Mouse (Mus musculus) G1E (cell line): Measurements from ENCODE around the gene Fam89b. TPM values are rescaled to one million over a fixed set of nuclear protein-coding genes. Genes with fewer than 3 reads are reported as not detected.
A peak's percentile ranks its signal among the peaks of the same experiment; 100 is the strongest.

Experiments
- ATAC-seq: 2 replicates; pipeline ENCODE4 v1.8.0; 2016; ENCODE audit warnings: mild to moderate bottlenecking; ENCODE audit not compliant: insufficient number of reproducible peaks, poor library complexity, low FRiP score, severe bottlenecking; ENCODE audit errors: extremely low read depth
- DNase-seq: peaks from one replicate; pipeline ENCODE4 v3.0.0; 2012; ENCODE audit warnings: low spot score
- H3K27me3 ChIP-seq: 2 replicates; pipeline ENCODE4 v1.6.1; 2012; ENCODE audit warnings: mild to moderate bottlenecking, low read length, inconsistent platforms; ENCODE audit not compliant: insufficient read depth
- H3K36me3 ChIP-seq: replicated peaks from 2 replicates; pipeline ENCODE3; 2012; ENCODE audit warnings: mild to moderate bottlenecking, inconsistent platforms
- H3K4me1 ChIP-seq: 2 replicates; pipeline ENCODE4 v1.6.1; 2012; ENCODE audit warnings: low read depth, low read length, inconsistent platforms, mixed read lengths; ENCODE audit not compliant: insufficient read depth
- H3K4me3 ChIP-seq: 2 replicates; pipeline ENCODE4 v1.5.1; 2012; ENCODE audit warnings: low read depth, mild to moderate bottlenecking, inconsistent platforms, low read length, moderate library complexity, mixed read lengths
- H3K9me3 ChIP-seq: replicated peaks from 2 replicates; pipeline ENCODE4 v1.6.1; 2012; ENCODE audit warnings: inconsistent platforms
- CTCF ChIP-seq: IDR thresholded peaks from 2 replicates; pipeline ENCODE4 v1.5.1; 2012; ENCODE audit warnings: low read depth, low read length, inconsistent platforms, mixed read lengths
- GATA1 ChIP-seq: IDR thresholded peaks from 2 replicates; pipeline ENCODE4 v1.6.1; 2012; ENCODE audit warnings: borderline replicate concordance, low read length, inconsistent platforms, mixed read lengths
- GATA2 ChIP-seq: IDR thresholded peaks from 2 replicates; pipeline ENCODE4 v1.6.1; 2012; ENCODE audit warnings: low read depth, low read length, inconsistent platforms, borderline replicate concordance
- POLR2AphosphoS5 ChIP-seq: IDR thresholded peaks from 2 replicates; pipeline ENCODE4 v1.6.1; 2012; ENCODE audit warnings: low read depth, low read length, inconsistent platforms; ENCODE audit not compliant: insufficient replicate concordance
- TAL1 ChIP-seq: conservative IDR thresholded peaks from 2 replicates; pipeline ENCODE4 v1.6.1; 2012; ENCODE audit warnings: low read depth, low read length, inconsistent platforms, mixed read lengths
- polyA plus RNA-seq: library from polyadenylated mRNA; stranded (reverse); fragments of >175 nt; gene quantifications from 2 replicates; pipeline ENCODE4 v1.2.3, GENCODE M21; 2012
- total RNA-seq, 2 experiments: library from RNA; stranded (forward) in 1 of 2; stranded (reverse) in 1 of 2; fragments of 200-1000 nt in 1 of 2; fragments of >200 nt in 1 of 2; fragmentation: Nextera tagmentation in 1 of 2; gene quantifications; 2 replicates each; pipeline ENCODE4 v1.2.3; 2014 to 2017

The Fam89b gene
- total and polyA plus RNA-seq, 3 experiments = 21.9 to 56.7 (median 23.4) TPM

DNA sequence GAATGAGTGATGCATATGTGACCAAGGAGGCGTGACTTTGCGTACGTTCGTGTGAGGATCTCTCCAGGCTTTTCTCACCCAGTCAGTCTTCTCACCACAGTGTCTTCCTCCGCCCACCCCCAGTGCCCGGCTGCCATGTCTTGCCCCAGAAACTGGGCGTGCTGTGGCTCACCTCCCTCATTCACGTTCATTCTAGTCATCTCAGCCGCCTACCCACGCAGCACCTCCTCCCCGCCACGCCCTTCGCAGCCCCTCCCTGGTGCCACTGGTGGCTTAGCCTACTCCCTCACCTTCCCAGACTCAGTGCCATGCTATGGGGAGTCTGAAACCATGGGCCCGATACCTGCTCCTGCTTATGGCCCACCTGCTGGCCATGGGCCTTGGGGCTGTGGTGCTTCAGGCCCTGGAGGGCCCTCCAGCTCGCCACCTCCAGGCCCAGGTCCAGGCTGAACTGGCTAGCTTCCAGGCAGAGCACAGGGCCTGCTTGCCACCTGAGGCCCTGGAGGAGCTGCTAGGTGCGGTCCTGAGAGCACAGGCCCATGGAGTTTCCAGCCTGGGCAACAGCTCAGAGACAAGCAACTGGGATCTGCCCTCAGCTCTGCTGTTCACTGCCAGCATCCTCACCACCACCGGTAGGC, 25.2 kb downstream of the Fam89b start, which contains the start of gene Kcnk7:
TSS of gene Kcnk7 (plus strand) at position 205 of the 638 bp plus-strand sequence.
- Histone ChIP-seq H3K27me3 (no peaks in the 10 kb centered on the region), H3K4me1 (peaks cover 40% of the 10 kb centered on the region), H3K9me3 (no peaks in the 10 kb centered on the region), H3K36me3 (peaks cover 96% of the 10 kb centered on the region), H3K4me3 (peak within 1 kb of the TSS; percentile 66; the same call in 1 of the 2 replicates)
- peak; percentile 67 for DNase-seq
- TF ChIP-seq GATA1 (no peak), TAL1 (no peak), POLR2AphosphoS5 (no peak), CTCF (no peak), GATA2 (no peak)
- no peak for ATAC-seq

DNA sequence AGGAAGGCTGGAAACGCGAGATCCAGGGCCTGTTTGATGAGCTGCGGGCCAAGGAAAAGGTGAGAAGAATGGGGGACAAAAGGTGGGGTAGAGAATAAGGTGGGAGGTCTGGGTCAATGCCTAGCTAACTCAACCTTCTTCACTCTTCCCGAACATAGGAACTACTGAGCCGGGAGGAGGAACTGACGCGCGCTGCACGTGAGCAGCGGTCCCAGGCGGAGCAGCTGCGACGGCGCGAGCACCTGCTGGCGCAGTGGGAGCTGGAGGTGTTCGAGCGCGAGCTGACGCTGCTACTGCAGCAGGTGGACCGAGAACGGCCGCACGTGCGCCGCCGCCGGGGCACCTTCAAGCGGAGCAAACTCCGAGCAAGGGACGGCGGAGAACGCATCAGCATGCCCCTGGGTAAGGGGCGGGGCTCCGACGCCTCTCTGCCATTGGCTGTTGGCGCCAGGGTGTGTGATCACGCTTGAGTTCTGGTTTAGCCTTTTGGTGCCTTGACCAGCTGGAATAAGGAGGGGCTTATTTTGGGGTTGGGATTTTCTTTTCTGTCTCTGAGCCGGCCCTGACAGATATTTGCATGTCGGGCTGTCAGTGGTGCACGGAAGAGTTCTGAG, 33.5 kb downstream of the Fam89b start:
- ATAC-seq (no peak), DNase-seq (no peak)
- Histone ChIP-seq H3K36me3 (peaks cover 99% of the 10 kb centered on the region), H3K4me1 (peaks cover 38% of the 10 kb centered on the region), H3K4me3 (no peak overlapping the region), H3K9me3 (no peaks in the 10 kb centered on the region), H3K27me3 (no peaks in the 10 kb centered on the region)
- TF ChIP-seq GATA2 (no peak), CTCF (no peak), TAL1 (no peak), POLR2AphosphoS5 (no peak), GATA1 (no peak)

- H3K4me1 ChIP-seq = peaks cover 52% of the 10 kb centered on the region
- TF ChIP-seq TAL1 = no peak
- no peak for TF ChIP-seq GATA2
- no peak for TF ChIP-seq GATA1
- no peak for TF ChIP-seq CTCF
- TF ChIP-seq POLR2AphosphoS5 = no peak
- H3K4me3 ChIP-seq = no peak overlapping the region; the same call in 1 of the 2 replicates
Measured at GRCm38 (mm10) chr19:5693801-5694200, 35.7 kb downstream of the Fam89b start.

GRCm38 (mm10) chr19:5692913-5693396, 36.5 kb downstream of the Fam89b start:
- H3K9me3 ChIP-seq = no peaks in the 10 kb centered on the region
- H3K36me3 ChIP-seq = peaks cover 79% of the 10 kb centered on the region
- DNase-seq (no peak), ATAC-seq (no peak)
- H3K4me3 ChIP-seq = peak overlapping the region; percentile 86; the same call in 1 of the 2 replicates
- H3K4me1 ChIP-seq = peaks cover 52% of the 10 kb centered on the region
- no peaks in the 10 kb centered on the region for H3K27me3 ChIP-seq
- TF ChIP-seq POLR2AphosphoS5 (no peak), CTCF (no peak)

More at GRCm38 (mm10) chr19:5693801-5694200, 35.7 kb downstream of the Fam89b start:
- DNase-seq = no peak
- H3K36me3 ChIP-seq = peaks cover 87% of the 10 kb centered on the region
- ATAC-seq = no peak
- no peaks in the 10 kb centered on the region for H3K27me3 ChIP-seq
- H3K9me3 ChIP-seq = no peaks in the 10 kb centered on the region

- DNase-seq = peak; percentile 63
- Histone ChIP-seq H3K9me3 (no peaks in the 10 kb centered on the region), H3K4me1 (peaks cover 59% of the 10 kb centered on the region), H3K27me3 (no peaks in the 10 kb centered on the region), H3K4me3 (peak overlapping the region; percentile 86; the same call in 1 of the 2 replicates), H3K36me3 (peaks cover 75% of the 10 kb centered on the region)
- no peak for TF ChIP-seq CTCF
- TF ChIP-seq POLR2AphosphoS5 = no peak
- no peak for TF ChIP-seq TAL1
- TF ChIP-seq GATA1 = no peak
- TF ChIP-seq GATA2 = no peak
- ATAC-seq = no peak
Measured at GRCm38 (mm10) chr19:5692086-5692912, 37.2 kb downstream of the Fam89b start.

DNA sequence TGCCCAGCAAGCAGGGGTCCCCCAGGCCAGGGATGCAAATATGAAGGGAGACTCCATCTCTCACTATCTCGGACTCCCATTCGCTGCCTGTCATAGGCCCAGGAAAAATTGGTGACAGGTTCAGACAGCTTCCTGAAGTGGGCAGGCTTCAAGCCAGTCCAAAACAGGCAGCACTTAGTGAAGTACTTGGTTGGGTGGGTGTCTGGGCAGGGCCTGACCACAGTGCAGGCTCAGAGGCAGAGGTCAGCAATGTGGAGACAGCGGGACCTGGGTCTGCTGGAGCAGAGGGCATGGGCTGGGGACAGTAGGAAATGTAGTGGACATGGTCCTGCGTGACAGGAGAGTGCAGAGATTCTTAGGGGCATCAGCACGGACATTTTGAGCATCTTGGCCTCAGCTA, 37.9 kb downstream of the Fam89b start:
- peaks cover 63% of the 10 kb centered on the region for H3K4me1 ChIP-seq
- H3K4me3 ChIP-seq = peak overlapping the region; percentile 86; the same call in 1 of the 2 replicates
- peaks cover 73% of the 10 kb centered on the region for H3K36me3 ChIP-seq
- no peak for ATAC-seq
- TF ChIP-seq CTCF = no peak
- TF ChIP-seq POLR2AphosphoS5 = no peak
- no peak for TF ChIP-seq GATA1
- H3K27me3 ChIP-seq = no peaks in the 10 kb centered on the region
- H3K9me3 ChIP-seq = no peaks in the 10 kb centered on the region
- DNase-seq = no peak
